Mouse (Mus musculus): ENCODE measurements around the gene Rbpj. TPM values are rescaled to one million over a fixed set of nuclear protein-coding genes. Genes with fewer than 3 reads are reported as not detected.

The Rbpj gene
- polyA plus RNA-seq, 1 experiment from 2014 or later = 30.0 TPM

GRCm38 (mm10) chr5:53514959-53515612, 49.1 kb downstream of the Rbpj start:
- Histone ChIP-seq H3K27ac (ENCODE audit: low read length) (no peak overlapping the region), H3K27me3 (ENCODE audit: control insufficient read depth, insufficient read depth, low read length) (no peaks in the 10 kb centered on the region), H3K9ac (ENCODE audit: low read length) (no peak overlapping the region), H3K4me2 (ENCODE audit: low read depth, low read length) (no peak overlapping the region), H3K36me3 (ENCODE audit: control insufficient read depth, insufficient read depth, low read length) (no peaks in the 10 kb centered on the region), H3K4me1 (ENCODE audit: control insufficient read depth, insufficient read depth, low read length) (no peaks in the 10 kb centered on the region), H3K4me3 (replicated peaks; ENCODE audit: low read length) (no peak overlapping the region), H3K9me3 (replicated peaks; ENCODE audit: control insufficient read depth, low read length) (no peaks in the 10 kb centered on the region)
- WGBS = 64% methylated on average over 4 of the region's 4 CpGs
- ATAC-seq (ENCODE audit: insufficient read depth, low FRiP score) = no peak

GRCm38 (mm10) chr5:53516482-53516881, 50.5 kb downstream of the Rbpj start:
- Histone ChIP-seq H3K4me3 (replicated peaks; ENCODE audit: low read length) (no peak overlapping the region), H3K9ac (ENCODE audit: low read length) (no peak overlapping the region), H3K36me3 (ENCODE audit: control insufficient read depth, insufficient read depth, low read length) (no peaks in the 10 kb centered on the region), H3K4me2 (ENCODE audit: low read depth, low read length) (no peak overlapping the region), H3K27me3 (ENCODE audit: control insufficient read depth, insufficient read depth, low read length) (no peaks in the 10 kb centered on the region), H3K9me3 (replicated peaks; ENCODE audit: control insufficient read depth, low read length) (no peaks in the 10 kb centered on the region), H3K27ac (ENCODE audit: low read length) (no peak overlapping the region), H3K4me1 (ENCODE audit: control insufficient read depth, insufficient read depth, low read length) (no peaks in the 10 kb centered on the region)
- 86% methylated on average over 2 of the region's 2 CpGs for WGBS
- no peak for ATAC-seq (ENCODE audit: insufficient read depth, low FRiP score)

- H3K9ac ChIP-seq (ENCODE audit: low read length) = no peak overlapping the region
- H3K27me3 ChIP-seq (ENCODE audit: control insufficient read depth, insufficient read depth, low read length) = no peaks in the 10 kb centered on the region
- H3K4me1 ChIP-seq (ENCODE audit: control insufficient read depth, insufficient read depth, low read length) = no peaks in the 10 kb centered on the region
- H3K4me2 ChIP-seq (ENCODE audit: low read depth, low read length) = no peak overlapping the region
- H3K9me3 ChIP-seq (replicated peaks; ENCODE audit: control insufficient read depth, low read length) = no peaks in the 10 kb centered on the region
- no peak for ATAC-seq (ENCODE audit: insufficient read depth, low FRiP score)
- no peaks in the 10 kb centered on the region for H3K36me3 ChIP-seq (ENCODE audit: control insufficient read depth, insufficient read depth, low read length)
- no peak overlapping the region for H3K4me3 ChIP-seq (replicated peaks; ENCODE audit: low read length)
- H3K27ac ChIP-seq (ENCODE audit: low read length) = no peak overlapping the region
- 84% methylated on average over 8 of the region's 8 CpGs for WGBS
These were observed 51.9 kb downstream of the Rbpj start for GRCm38 (mm10) chr5:53517802-53518201.

- Histone ChIP-seq H3K9me3 (replicated peaks; ENCODE audit: control insufficient read depth, low read length) (no peaks in the 10 kb centered on the region), H3K27ac (ENCODE audit: low read length) (no peak overlapping the region), H3K4me2 (ENCODE audit: low read depth, low read length) (no peak overlapping the region), H3K4me1 (ENCODE audit: control insufficient read depth, insufficient read depth, low read length) (peaks cover 6% of the 10 kb centered on the region; the same call in 1 of the 2 replicates), H3K27me3 (ENCODE audit: control insufficient read depth, insufficient read depth, low read length) (no peaks in the 10 kb centered on the region), H3K9ac (ENCODE audit: low read length) (no peak overlapping the region), H3K4me3 (replicated peaks; ENCODE audit: low read length) (no peak overlapping the region), H3K36me3 (ENCODE audit: control insufficient read depth, insufficient read depth, low read length) (no peaks in the 10 kb centered on the region)
- ATAC-seq (ENCODE audit: insufficient read depth, low FRiP score) = no peak
- WGBS = 89% methylated on average over 4 of the region's 4 CpGs
These were observed 53.2 kb downstream of the Rbpj start for GRCm38 (mm10) chr5:53519131-53519530.

GRCm38 (mm10) chr5:53519998-53520577, 54.1 kb downstream of the Rbpj start:
- Histone ChIP-seq H3K36me3 (ENCODE audit: control insufficient read depth, insufficient read depth, low read length) (no peaks in the 10 kb centered on the region), H3K27me3 (ENCODE audit: control insufficient read depth, insufficient read depth, low read length) (no peaks in the 10 kb centered on the region)

GRCm38 (mm10) chr5:53523046-53523445, 57.1 kb downstream of the Rbpj start:
- H3K4me2 ChIP-seq (ENCODE audit: low read depth, low read length) = no peak overlapping the region
- no peak overlapping the region for H3K4me3 ChIP-seq (replicated peaks; ENCODE audit: low read length)
- H3K27me3 ChIP-seq (ENCODE audit: control insufficient read depth, insufficient read depth, low read length) = no peaks in the 10 kb centered on the region
- H3K4me1 ChIP-seq (ENCODE audit: control insufficient read depth, insufficient read depth, low read length) = peaks cover 6% of the 10 kb centered on the region; the same call in 1 of the 2 replicates
- WGBS = 25% methylated on average over 3 of the region's 3 CpGs
- 0 out of 2 replicates have a peak overlapping the region, but pooled peaks have one; percentile 23 for H3K9ac ChIP-seq (ENCODE audit: low read length)
- H3K27ac ChIP-seq (ENCODE audit: low read length) = peak overlapping the region; percentile 21; the same call in 1 of the 2 replicates
- peak; percentile 83 for ATAC-seq (ENCODE audit: insufficient read depth, low FRiP score)
- no peaks in the 10 kb centered on the region for H3K36me3 ChIP-seq (ENCODE audit: control insufficient read depth, insufficient read depth, low read length)
- H3K9me3 ChIP-seq (replicated peaks; ENCODE audit: control insufficient read depth, low read length) = no peaks in the 10 kb centered on the region

More at GRCm38 (mm10) chr5:53519998-53520577, 54.1 kb downstream of the Rbpj start:
- no peak for ATAC-seq (ENCODE audit: insufficient read depth, low FRiP score)
- no peak overlapping the region for H3K27ac ChIP-seq (ENCODE audit: low read length)
- H3K4me1 ChIP-seq (ENCODE audit: control insufficient read depth, insufficient read depth, low read length) = peaks cover 6% of the 10 kb centered on the region; the same call in 1 of the 2 replicates
- H3K9ac ChIP-seq (ENCODE audit: low read length) = no peak overlapping the region
- H3K9me3 ChIP-seq (replicated peaks; ENCODE audit: control insufficient read depth, low read length) = no peaks in the 10 kb centered on the region
- WGBS = 92% methylated on average over 10 of the region's 10 CpGs
- H3K4me3 ChIP-seq (replicated peaks; ENCODE audit: low read length) = no peak overlapping the region
- H3K4me2 ChIP-seq (ENCODE audit: low read depth, low read length) = no peak overlapping the region

- Histone ChIP-seq H3K4me1 (ENCODE audit: control insufficient read depth, insufficient read depth, low read length) (peaks cover 6% of the 10 kb centered on the region; the same call in 1 of the 2 replicates), H3K9ac (ENCODE audit: low read length) (no peak overlapping the region), H3K4me3 (replicated peaks; ENCODE audit: low read length) (no peak overlapping the region), H3K36me3 (ENCODE audit: control insufficient read depth, insufficient read depth, low read length) (no peaks in the 10 kb centered on the region), H3K9me3 (replicated peaks; ENCODE audit: control insufficient read depth, low read length) (no peaks in the 10 kb centered on the region), H3K27ac (ENCODE audit: low read length) (no peak overlapping the region), H3K27me3 (ENCODE audit: control insufficient read depth, insufficient read depth, low read length) (no peaks in the 10 kb centered on the region), H3K4me2 (ENCODE audit: low read depth, low read length) (no peak overlapping the region)
- WGBS = 97% methylated on average over 7 of the region's 7 CpGs
- ATAC-seq (ENCODE audit: insufficient read depth, low FRiP score) = no peak
These were observed 58.2 kb downstream of the Rbpj start for GRCm38 (mm10) chr5:53524162-53524561.

- H3K27ac ChIP-seq (ENCODE audit: low read length) = no peak overlapping the region
- H3K4me3 ChIP-seq (replicated peaks; ENCODE audit: low read length) = no peak overlapping the region
- no peak for ATAC-seq (ENCODE audit: insufficient read depth, low FRiP score)
- no peaks in the 10 kb centered on the region for H3K27me3 ChIP-seq (ENCODE audit: control insufficient read depth, insufficient read depth, low read length)
- no peaks in the 10 kb centered on the region for H3K36me3 ChIP-seq (ENCODE audit: control insufficient read depth, insufficient read depth, low read length)
- no peak overlapping the region for H3K9ac ChIP-seq (ENCODE audit: low read length)
- 79% methylated on average over 5 of the region's 5 CpGs for WGBS
- no peak overlapping the region for H3K4me2 ChIP-seq (ENCODE audit: low read depth, low read length)
- H3K9me3 ChIP-seq (replicated peaks; ENCODE audit: control insufficient read depth, low read length) = no peaks in the 10 kb centered on the region
- peaks cover 6% of the 10 kb centered on the region; the same call in 1 of the 2 replicates for H3K4me1 ChIP-seq (ENCODE audit: control insufficient read depth, insufficient read depth, low read length)
These were observed 58.9 kb downstream of the Rbpj start for GRCm38 (mm10) chr5:53524831-53525230.

GRCm38 (mm10) chr5:53525305-53526069, 59.5 kb downstream of the Rbpj start:
- Histone ChIP-seq H3K36me3 (ENCODE audit: control insufficient read depth, insufficient read depth, low read length) (no peaks in the 10 kb centered on the region), H3K4me2 (ENCODE audit: low read depth, low read length) (no peak overlapping the region), H3K9ac (ENCODE audit: low read length) (no peak overlapping the region), H3K4me3 (replicated peaks; ENCODE audit: low read length) (no peak overlapping the region), H3K4me1 (ENCODE audit: control insufficient read depth, insufficient read depth, low read length) (peaks cover 6% of the 10 kb centered on the region; the same call in 1 of the 2 replicates), H3K27me3 (ENCODE audit: control insufficient read depth, insufficient read depth, low read length) (no peaks in the 10 kb centered on the region), H3K9me3 (replicated peaks; ENCODE audit: control insufficient read depth, low read length) (no peaks in the 10 kb centered on the region), H3K27ac (ENCODE audit: low read length) (no peak overlapping the region)
- 60% methylated on average over 20 of the region's 20 CpGs for WGBS
- no peak for ATAC-seq (ENCODE audit: insufficient read depth, low FRiP score)

All from stomach, embryonic 16.5 days (tissue).